Mouse (Mus musculus) heart, embryonic 10.5 days (tissue): Measurements from ENCODE around the gene Olfr1138. TPM values are rescaled to one million over a fixed set of nuclear protein-coding genes. Genes with fewer than 3 reads are reported as not detected.

ENCODE experiments used
- DNase-seq: peaks from one replicate; pipeline ENCODE4 v3.0.0-alpha.2; 2017; ENCODE audit warnings: low spot score
- H3K27ac ChIP-seq: fragments of 300-500 bp; sonication (generic); 2 replicates; pipeline ENCODE4 v1.5.1; 2016; ENCODE audit warnings: mild to moderate bottlenecking
- H3K27me3 ChIP-seq: fragments of 300-500 bp; sonication (generic); 2 replicates; pipeline ENCODE4 v1.6.1; 2016; ENCODE audit warnings: mild to moderate bottlenecking; ENCODE audit not compliant: poor library complexity, insufficient read depth, severe bottlenecking
- H3K36me3 ChIP-seq: fragments of 300-500 bp; sonication (generic); 2 replicates; pipeline ENCODE4 v1.6.1; 2016; ENCODE audit warnings: mild to moderate bottlenecking, moderate library complexity
- H3K4me1 ChIP-seq: fragments of 300-500 bp; sonication (generic); 2 replicates; pipeline ENCODE4 v1.6.1; 2016; ENCODE audit warnings: mild to moderate bottlenecking
- H3K4me3 ChIP-seq: fragments of 300-500 bp; sonication (generic); 2 replicates; pipeline ENCODE4 v1.5.1; 2016; ENCODE audit warnings: mild to moderate bottlenecking, moderate library complexity
- H3K9me3 ChIP-seq: fragments of 300-500 bp; sonication (generic); 2 replicates; pipeline ENCODE4 v1.6.1; 2016; ENCODE audit warnings: mild to moderate bottlenecking, moderate library complexity
- WGBS: fragments of 180-500 bp; shearing (Covaris S2); methylation state at CpG from one replicate; pipeline ENCODE4 v1.1.7; 2016; 5-methylcytosine and 5-hydroxymethylcytosine counted together
- polyA plus RNA-seq: library from polyadenylated mRNA; unstranded; fragments of >200 nt; fragmentation: Nextera tagmentation; extraction: Ambion mirVana; gene quantifications from 2 replicates; pipeline ENCODE4 v1.2.1, GENCODE M21; 2016

The Olfr1138 gene
- not detected in 2 replicates for polyA plus RNA-seq

DNA sequence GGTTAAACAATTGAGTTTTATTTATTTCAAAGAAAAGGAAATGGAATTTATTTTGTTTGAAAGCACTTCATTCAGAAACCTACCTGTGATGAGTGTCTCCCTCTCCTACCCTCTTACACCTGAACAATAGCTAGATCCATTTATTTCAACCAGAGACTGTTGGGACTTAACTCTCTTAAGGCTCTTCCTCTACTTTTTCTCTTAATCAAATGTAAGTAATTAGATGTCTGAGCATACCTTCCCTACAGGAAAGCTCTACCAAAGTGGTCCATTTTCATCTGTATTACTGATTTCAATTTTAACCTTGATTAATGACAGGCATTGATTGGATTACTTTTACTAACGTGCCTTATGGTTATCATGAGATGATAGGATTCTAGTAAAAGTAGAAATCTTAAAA is at the start of gene Olfr1138:
Olfr1138 (minus strand) TSS at position 101 of the 400 bp plus-strand sequence.
- H3K4me3 ChIP-seq: no peak within 1 kb of the TSS
- H3K4me1 ChIP-seq: no peaks in the 10 kb centered on the region
- 85% methylated on average over 1 of the region's 1 CpGs for WGBS
- H3K27ac ChIP-seq: no peak within 1 kb of the TSS
- H3K36me3 ChIP-seq: no peaks in the 10 kb centered on the region
- H3K9me3 ChIP-seq: no peaks in the 10 kb centered on the region
- DNase-seq: no peak
- H3K27me3 ChIP-seq: no peaks in the 10 kb centered on the region

- no peak for DNase-seq
- Histone ChIP-seq H3K4me1 (no peaks in the 10 kb centered on the region), H3K27ac (no peak within 1 kb of the TSS), H3K36me3 (no peaks in the 10 kb centered on the region), H3K4me3 (no peak within 1 kb of the TSS), H3K27me3 (no peaks in the 10 kb centered on the region), H3K9me3 (no peaks in the 10 kb centered on the region)
- 85% methylated on average over 4 of the region's 4 CpGs for WGBS
These were observed 39.4 kb upstream of the Olfr1138 start, which contains the start of gene Olfr152 for GRCm38 (mm10) chr2:87779183-87779582. Gene Olfr152, plus strand, starts transcription at chr2:87779483.

DNA sequence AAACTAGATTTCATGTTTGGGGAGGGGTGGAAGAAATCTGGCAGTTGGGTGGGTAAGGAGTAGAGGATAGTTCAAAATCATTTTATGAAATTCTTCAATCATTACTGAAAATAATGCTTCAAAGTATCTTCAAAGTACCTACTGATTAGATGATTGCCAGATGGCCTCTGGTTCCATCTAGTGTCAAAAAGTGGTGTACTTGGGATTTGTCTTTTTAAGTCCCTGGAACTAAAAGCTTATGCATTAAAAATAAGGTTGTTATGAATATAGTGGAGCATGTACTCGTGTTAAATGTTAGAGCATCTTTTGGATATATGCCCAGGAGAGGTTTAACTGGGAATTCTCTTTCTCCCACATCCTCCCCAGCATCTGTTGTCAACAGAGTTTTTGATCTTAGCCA is 36.4 kb upstream of the Olfr1138 start:
- H3K36me3 ChIP-seq: no peaks in the 10 kb centered on the region
- no peak for DNase-seq
- no peak overlapping the region for H3K27ac ChIP-seq
- H3K4me3 ChIP-seq: no peak overlapping the region
- no peaks in the 10 kb centered on the region for H3K4me1 ChIP-seq
- no peaks in the 10 kb centered on the region for H3K27me3 ChIP-seq
- no peaks in the 10 kb centered on the region for H3K9me3 ChIP-seq
- WGBS: 58% methylated on average over 1 of the region's 1 CpGs

- H3K27ac ChIP-seq: no peak within 1 kb of the TSS
- no peaks in the 10 kb centered on the region for H3K9me3 ChIP-seq
- 83% methylated on average over 1 of the region's 1 CpGs for WGBS
- H3K4me3 ChIP-seq: no peak within 1 kb of the TSS
- no peaks in the 10 kb centered on the region for H3K36me3 ChIP-seq
- no peak for DNase-seq
- H3K4me1 ChIP-seq: no peaks in the 10 kb centered on the region
- H3K27me3 ChIP-seq: no peaks in the 10 kb centered on the region
These were observed 14.1 kb upstream of the Olfr1138 start, which contains the start of gene Olfr1141 for GRCm38 (mm10) chr2:87753891-87754290. Gene Olfr1141, minus strand, starts transcription at chr2:87753991.

DNA sequence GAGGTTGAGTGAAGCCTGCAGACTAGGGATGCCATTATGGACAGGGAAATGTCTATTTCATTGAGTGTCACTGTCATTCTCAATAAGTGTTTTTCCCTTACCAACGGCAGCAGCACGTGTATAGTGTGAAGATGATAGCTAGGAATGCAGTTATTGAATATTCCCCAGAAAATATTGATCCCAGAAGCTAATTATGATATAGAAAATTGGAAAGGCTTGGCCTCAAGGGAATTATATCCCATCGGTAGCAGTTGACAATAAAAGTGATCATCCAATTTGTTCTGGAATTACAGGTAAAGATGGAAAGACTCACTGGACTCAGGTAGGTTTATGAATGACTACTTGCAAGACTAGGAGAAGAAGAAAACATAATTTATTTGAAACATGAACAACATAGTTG is 3.7 kb upstream of the Olfr1138 start, which contains the start of gene Olfr1140:
Olfr1140 (plus strand) TSS at position 301 of the 400 bp plus-strand sequence.
- 62% methylated on average over 3 of the region's 3 CpGs for WGBS
- Histone ChIP-seq H3K27me3 (no peaks in the 10 kb centered on the region), H3K4me3 (no peak within 1 kb of the TSS), H3K4me1 (no peaks in the 10 kb centered on the region), H3K27ac (no peak within 1 kb of the TSS), H3K9me3 (no peaks in the 10 kb centered on the region), H3K36me3 (no peaks in the 10 kb centered on the region)
- DNase-seq: no peak

DNA sequence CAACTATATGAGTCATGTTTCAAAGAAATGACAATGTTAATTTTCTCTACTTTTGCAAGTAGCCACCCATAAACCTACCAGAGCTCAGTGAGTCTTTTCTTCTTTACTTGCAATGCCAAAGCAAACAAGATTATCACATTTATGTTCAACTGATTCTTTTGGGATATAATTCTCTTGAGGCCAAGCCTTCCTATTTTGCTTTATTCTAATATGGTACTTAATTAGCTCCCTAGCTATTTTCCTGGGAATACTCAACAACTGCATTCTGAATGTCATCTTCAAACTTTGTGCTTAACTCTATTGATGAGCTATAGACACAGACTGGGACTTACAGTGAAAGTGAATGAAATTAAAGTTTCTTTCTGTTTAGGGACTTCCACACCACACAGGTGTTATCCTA is 26.7 kb downstream of the Olfr1138 start, which contains the start of gene Olfr1137:
Olfr1137 (minus strand) TSS at position 101 of the 400 bp plus-strand sequence.
- no peak for DNase-seq
- Histone ChIP-seq H3K9me3 (no peaks in the 10 kb centered on the region), H3K4me1 (no peaks in the 10 kb centered on the region), H3K4me3 (no peak within 1 kb of the TSS), H3K27me3 (no peaks in the 10 kb centered on the region), H3K27ac (no peak within 1 kb of the TSS), H3K36me3 (no peaks in the 10 kb centered on the region)

DNA sequence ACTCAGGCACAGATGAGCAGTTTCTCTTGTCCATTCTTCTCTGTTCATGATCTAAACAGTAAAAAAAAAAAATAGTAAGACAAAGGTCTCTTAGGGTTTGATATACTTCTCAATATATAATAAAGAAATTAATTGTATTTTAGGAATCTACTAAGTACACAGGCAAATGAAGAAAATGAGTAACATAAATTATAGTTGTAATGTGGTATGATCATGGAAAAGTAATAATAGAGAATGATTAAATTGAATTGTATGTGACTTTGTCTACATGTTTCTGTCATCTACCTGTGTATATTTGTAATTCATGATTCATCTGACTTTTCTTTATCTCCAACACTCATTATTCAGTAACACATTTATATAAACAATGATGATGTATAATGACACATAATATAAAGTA is 45.9 kb downstream of the Olfr1138 start, which contains the start of gene Olfr1136:
Olfr1136 (minus strand) TSS at position 101 of the 400 bp plus-strand sequence.
- Histone ChIP-seq H3K36me3 (no peaks in the 10 kb centered on the region), H3K9me3 (no peaks in the 10 kb centered on the region), H3K27ac (no peak within 1 kb of the TSS), H3K4me1 (no peaks in the 10 kb centered on the region), H3K4me3 (no peak within 1 kb of the TSS), H3K27me3 (no peaks in the 10 kb centered on the region)
- DNase-seq: no peak

Other genes with a start within 250 kb of the Olfr1138 start
- gene Pramel7, start 242.9 kb downstream of the Olfr1138 start, polyA plus RNA-seq: not detected in 2 replicates
- gene Pramel6, start 233.4 kb downstream of the Olfr1138 start, polyA plus RNA-seq: not detected in 2 replicates
- not detected in 2 replicates for gene Olfr153, start 208.2 kb downstream of the Olfr1138 start, polyA plus RNA-seq
- gene Olfr1128, start 194.4 kb downstream of the Olfr1138 start, polyA plus RNA-seq: not detected in 2 replicates
- gene Olfr1129, start 166.1 kb downstream of the Olfr1138 start, polyA plus RNA-seq: not detected in 2 replicates
- not detected in 2 replicates for gene Olfr1130, start 133.8 kb downstream of the Olfr1138 start, polyA plus RNA-seq
- gene Olfr1131, start 112.9 kb downstream of the Olfr1138 start, polyA plus RNA-seq: not detected in 2 replicates
- gene Olfr1132, start 102.4 kb downstream of the Olfr1138 start, polyA plus RNA-seq: not detected in 2 replicates
- gene Olfr1133, start 92.6 kb downstream of the Olfr1138 start, polyA plus RNA-seq: not detected in 2 replicates
- gene Olfr1134, start 81.5 kb downstream of the Olfr1138 start, polyA plus RNA-seq: not detected in 2 replicates
- not detected in 2 replicates for gene Olfr1135, start 66.3 kb downstream of the Olfr1138 start, polyA plus RNA-seq
- gene Olfr1136, start 46.0 kb downstream of the Olfr1138 start, polyA plus RNA-seq: not detected in 2 replicates
- gene Olfr1137, start 26.8 kb downstream of the Olfr1138 start, polyA plus RNA-seq: not detected in 2 replicates
- gene Olfr1140, start 3.8 kb upstream of the Olfr1138 start, polyA plus RNA-seq: not detected in 2 replicates
- not detected in 2 replicates for gene Olfr1141, start 14.0 kb upstream of the Olfr1138 start, polyA plus RNA-seq
- not detected in 2 replicates for gene Olfr152, start 39.5 kb upstream of the Olfr1138 start, polyA plus RNA-seq
- not detected in 2 replicates for gene Olfr1143, start 60.6 kb upstream of the Olfr1138 start, polyA plus RNA-seq
- not detected in 2 replicates for gene Olfr1145, start 69.8 kb upstream of the Olfr1138 start, polyA plus RNA-seq
- gene Olfr1148, start 90.6 kb upstream of the Olfr1138 start, polyA plus RNA-seq: not detected in 2 replicates
- gene Olfr1150-ps1, start 104.0 kb upstream of the Olfr1138 start, polyA plus RNA-seq: not detected in 2 replicates
- not detected in 2 replicates for gene Olfr1151, start 115.9 kb upstream of the Olfr1138 start, polyA plus RNA-seq
- not detected in 2 replicates for gene Olfr1152, start 126.5 kb upstream of the Olfr1138 start, polyA plus RNA-seq
- not detected in 2 replicates for gene Olfr1153, start 155.0 kb upstream of the Olfr1138 start, polyA plus RNA-seq
- gene Olfr1154, start 165.2 kb upstream of the Olfr1138 start, polyA plus RNA-seq: not detected in 2 replicates
- not detected in 2 replicates for gene Olfr1155, start 205.2 kb upstream of the Olfr1138 start, polyA plus RNA-seq
- not detected in 2 replicates for gene Olfr1156, start 213.1 kb upstream of the Olfr1138 start, polyA plus RNA-seq
- not detected in 2 replicates for gene Olfr1157, start 228.3 kb upstream of the Olfr1138 start, polyA plus RNA-seq
- not detected in 2 replicates for gene Olfr74, start 234.7 kb upstream of the Olfr1138 start, polyA plus RNA-seq